Mouse (Mus musculus) left cerebral cortex, adult 6 months (tissue): ENCODE results near the gene Zfp771. TPM values are rescaled to one million over a fixed set of nuclear protein-coding genes. Genes with fewer than 3 reads are reported as not detected.

Source experiments
- long read RNA-seq, 2 experiments: library from polyadenylated mRNA; unstranded; transcript quantifications; one replicate each; pipeline ENCODE4 v2.0.0; 2019 to 2020
- polyA plus RNA-seq: library from polyadenylated mRNA; unstranded; fragments of <200 nt; fragmentation: Nextera tagmentation; gene quantifications from 2 replicates; pipeline ENCODE4 v1.2.3, GENCODE M21; 2021

The Zfp771 gene
- 64.9 and 90.1 TPM in 2 replicates for polyA plus RNA-seq
- long read RNA-seq, experiment 1, transcript Zfp771-201 (3 exons, 1,484 nt), result major isoform, 278 of 339 reads
- long read RNA-seq, experiment 1, partial matches to known transcripts, result 6 of 339 reads
- long read RNA-seq, experiment 1, other reads (novel, unspliced or antisense), result 55 of 339 reads
- long read RNA-seq, experiment 2, transcript Zfp771-201 (3 exons, 1,484 nt), result major isoform, 81 of 110 reads
- long read RNA-seq, experiment 2, partial matches to known transcripts, result 15 of 110 reads
- long read RNA-seq, experiment 2, other reads (novel, unspliced or antisense), result 14 of 110 reads

DNA sequence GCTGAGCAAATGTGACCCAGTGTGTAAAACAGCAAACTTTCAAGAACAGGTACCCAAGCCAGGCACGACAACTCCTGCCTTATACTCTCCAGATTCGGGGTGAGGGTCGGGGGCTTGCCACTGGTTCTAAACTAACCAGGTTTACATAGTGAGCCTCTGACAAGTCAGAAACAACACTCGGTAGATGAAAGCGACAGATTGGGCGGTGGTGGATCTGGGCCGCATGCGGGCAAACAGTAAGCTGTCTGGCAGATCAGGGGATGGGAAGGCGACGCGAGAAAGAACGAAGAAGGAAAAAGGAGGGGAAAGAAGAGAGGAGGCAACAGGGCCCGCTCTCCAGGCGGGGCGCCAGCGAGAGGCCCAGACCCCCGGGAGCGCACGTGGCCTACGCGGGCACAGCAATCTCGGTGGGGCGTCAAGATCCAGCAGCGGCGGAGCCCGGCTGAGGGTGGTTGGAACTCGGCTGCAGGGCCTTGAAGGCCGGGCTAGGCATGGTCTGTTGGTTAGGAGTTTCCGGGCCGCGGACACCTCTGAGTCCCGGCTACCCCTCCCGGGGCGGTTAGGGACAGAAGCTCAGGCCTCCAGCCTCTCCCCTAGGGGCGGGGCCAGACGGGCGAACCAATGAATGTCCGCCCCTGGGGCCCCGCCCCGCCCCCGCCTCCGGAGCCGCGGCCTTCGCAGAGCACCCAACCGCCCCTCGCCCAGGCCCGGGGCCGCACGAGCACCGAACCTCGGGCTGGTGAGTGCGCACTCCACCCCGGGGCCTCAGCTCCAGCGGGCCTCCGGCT, at the start of gene Zfp771:
Gene Zfp771, plus strand, starts transcription at position 405 of the 788 bp plus-strand sequence.

DNA sequence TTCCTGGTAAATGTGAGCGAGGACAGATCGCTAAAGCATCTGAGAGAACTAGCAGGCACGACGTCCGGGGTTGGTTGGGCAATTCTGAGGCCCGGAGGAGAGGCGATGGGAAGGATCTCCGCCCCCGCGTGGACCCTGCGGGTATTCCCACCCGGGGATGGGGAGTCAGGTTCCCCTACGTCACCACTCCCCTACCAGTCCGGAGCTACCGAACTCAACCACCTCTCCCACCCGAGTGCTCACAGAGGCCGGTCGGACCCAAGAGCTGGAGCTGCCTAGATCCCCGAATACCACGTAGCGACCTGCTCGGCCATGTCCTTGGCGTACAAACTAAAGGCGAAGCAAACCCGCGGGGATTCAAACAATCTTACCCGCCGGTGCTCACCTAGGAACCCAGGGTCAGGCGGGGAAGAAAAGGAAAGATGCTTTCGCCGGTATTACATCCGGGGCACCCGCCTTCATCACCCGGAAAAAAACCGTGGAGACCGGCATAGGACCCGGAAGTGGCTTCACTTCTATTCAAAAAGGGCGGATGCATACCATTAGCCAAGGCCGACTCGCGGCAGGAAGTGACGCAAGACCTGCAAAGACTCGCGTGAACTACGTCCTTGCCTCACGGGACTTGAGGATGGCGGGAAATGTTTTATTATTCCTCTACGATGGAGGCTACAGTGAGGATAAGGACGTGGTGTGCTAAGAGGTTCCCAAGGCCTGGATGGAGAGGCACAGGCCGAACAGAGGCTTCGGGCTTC, 48.4 kb upstream of the Zfp771 start, which contains the start of gene Cd2bp2:
Gene Cd2bp2, minus strand, starts transcription at position 507 of the 752 bp plus-strand sequence.

DNA sequence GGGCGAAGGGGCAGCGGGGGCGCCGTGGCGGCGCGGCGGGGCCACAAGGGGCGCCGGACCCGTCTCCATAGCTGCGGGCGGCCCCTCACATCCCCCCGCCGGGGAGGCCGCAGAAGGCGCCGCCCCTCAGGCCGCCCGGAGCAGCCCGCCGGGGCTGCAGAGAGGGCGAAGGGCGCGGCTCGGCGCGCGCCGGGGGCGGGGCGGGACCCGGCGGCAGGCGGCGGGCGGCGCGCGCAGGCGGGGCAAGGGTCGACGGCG, 35.9 kb upstream of the Zfp771 start, which contains the start of gene Tbc1d10b:
Gene Tbc1d10b, minus strand, starts transcription at position 174 of the 258 bp plus-strand sequence.

DNA sequence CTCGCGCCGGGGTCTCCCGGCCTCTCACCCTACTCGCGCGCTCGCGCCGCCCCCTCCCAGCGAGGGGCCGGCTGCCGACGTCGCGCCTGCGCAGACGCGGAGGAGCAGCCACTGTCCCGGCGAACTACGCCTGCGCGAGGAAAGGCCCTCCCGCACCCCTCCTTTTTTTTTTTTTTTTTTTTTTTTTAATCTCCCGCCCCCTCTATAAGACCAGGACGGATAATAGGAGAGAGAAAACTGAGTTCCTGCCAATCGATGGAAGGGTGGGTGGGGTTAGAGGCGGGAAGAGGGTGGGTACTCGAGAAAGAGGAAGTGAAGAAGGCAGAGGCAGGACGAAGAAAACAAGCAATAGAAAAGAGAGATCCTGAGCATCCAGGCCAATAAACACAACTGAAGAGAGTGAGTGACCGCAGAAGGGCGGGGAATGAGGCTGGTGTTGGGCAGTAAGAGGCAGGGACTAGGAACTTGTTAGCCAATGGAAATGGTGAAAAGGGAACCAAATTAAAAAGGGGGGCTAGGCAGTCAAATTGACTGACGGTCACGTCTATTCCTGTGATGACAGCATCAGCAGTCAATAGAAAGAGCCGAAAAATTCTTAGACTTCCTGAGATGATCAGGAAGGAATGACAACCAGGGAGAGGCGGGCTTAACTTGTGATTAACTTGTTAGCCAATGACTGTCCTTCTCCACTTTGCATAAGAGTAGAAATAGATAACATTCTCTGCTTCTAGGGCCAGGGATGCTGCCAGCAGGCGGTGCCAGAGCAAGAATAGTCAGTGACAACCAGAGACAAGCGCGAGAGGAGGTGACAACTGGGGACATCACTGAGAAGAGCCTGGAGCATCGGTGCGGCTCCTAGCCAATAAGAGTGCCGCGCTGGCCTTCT, 35.3 kb upstream of the Zfp771 start, which contains the start of gene Mylpf:
Gene Mylpf, plus strand, starts transcription at position 338 of the 886 bp plus-strand sequence.

DNA sequence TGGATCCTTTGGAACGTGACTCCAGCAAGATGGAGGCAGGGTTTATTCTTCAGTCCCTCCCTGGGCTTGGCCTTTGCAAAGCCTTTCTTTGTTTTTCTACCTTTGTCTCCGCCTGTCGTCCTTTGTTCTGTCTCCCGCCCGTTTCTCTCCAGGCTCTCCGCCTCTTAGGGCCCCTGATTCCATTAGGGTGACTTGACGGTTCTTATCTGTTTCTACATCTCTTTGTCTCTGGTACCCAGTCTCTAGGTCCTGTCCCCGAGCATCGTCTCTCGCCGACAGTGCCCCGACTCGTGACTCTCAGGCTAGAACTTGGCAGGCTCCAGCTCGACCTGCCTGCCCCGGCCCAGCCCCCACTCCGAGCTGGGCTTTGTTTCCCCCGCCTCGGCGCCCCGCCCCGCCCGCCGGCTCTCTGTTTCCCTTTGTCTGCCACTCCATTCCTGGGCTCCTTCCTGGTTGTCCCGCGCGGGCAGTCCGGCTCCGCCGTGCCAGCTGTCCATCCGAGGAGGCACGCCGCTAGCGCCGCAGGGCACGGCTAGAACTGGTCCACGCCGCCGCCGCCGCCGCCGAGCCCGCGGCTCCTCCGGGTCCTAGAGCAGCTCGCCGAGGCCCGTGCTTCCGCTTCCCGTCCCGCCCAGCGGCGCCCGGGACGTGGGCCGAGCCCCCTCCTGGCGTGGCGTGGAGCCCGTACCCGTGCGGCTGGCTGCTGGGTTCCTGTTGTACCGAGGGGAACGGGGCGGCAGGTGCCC, 11.3 kb upstream of the Zfp771 start, which contains the start of the genes Zfp553 and Sept1:
Gene Zfp553, plus strand, starts transcription at position 440 of the 746 bp plus-strand sequence.
Gene Sept1, minus strand, starts transcription at position 509 of the 746 bp plus-strand sequence.

DNA sequence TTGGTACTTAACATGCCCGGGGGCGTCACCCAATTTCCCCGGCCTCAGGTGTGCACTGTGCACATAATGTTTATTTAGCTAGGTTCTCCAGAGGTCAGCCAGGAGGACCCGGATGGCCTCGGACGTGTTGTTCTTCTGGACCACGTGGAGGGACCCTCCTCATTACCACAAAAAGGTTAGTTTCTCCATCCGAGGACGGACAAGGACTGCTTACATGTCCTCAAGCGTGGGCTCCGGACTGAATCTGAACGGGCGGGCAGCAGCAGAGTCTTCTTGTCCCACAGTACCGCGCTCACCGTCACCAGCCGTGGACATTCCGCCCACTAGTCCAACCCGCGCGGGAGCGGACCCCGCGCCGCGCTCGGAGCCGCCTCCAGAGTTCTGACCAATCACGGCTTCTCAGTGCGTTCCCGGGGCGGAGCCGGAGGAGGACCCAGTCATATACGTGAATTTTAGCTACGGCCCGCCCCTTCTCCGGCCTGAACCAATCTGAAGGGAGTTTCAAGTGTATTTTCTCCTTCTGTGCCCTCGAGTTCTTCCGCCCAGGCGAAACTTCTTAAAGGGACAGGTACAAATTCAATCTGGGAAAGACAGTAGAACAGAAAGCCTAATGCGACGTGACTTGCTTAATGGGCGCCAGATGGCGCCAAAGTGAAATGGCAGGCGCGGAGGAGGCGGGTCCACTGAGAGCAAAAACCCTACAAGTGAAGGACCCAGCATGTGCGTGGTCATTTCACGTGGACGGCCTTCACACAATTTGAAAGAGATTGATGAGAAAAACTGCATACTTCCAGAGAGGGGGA, 16.4 kb downstream of the Zfp771 start, which contains the start of gene Dctpp1:
Gene Dctpp1, minus strand, starts transcription at position 401 of the 803 bp plus-strand sequence.

DNA sequence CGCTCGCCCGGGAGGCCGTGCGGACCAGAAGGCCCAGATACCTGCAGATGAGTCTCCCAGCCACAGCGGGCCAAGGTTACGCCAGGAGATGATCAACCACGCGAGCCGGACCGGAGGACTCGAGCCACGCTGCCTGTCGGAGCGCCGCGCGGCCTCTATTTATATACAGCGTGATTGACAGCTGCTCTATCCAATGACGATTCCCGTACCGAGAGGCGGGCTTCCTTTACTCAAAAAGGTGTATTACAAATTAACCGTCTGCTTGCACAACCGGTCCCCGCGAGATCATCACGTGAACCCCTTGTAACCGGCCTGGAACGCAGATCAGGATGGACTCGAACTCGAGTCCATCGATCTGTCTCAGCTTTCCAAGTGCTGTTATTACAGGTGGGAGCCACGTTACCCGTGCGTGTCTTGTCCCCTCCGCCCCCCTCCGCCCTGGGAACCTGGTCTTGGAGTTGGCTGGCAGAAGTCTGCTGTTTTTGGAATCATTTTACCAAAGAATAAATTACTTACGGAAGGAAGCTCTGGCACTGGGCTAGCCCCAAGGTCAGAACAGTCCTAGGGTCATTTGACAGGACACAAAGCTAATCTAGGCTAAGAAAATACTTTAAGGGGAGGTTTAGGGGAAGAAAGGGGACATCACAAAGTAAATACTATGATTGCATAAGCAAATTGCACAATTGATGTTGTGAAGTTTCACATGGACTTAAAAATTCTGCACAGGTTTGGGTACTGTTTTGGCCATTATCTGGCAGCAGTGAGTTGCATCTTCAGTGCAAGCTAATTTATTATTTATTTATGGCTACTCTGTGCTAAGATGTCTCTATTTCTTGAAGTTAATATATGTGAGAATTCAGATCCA, 30.1 kb downstream of the Zfp771 start, which contains the start of gene Sephs2:
Gene Sephs2, minus strand, starts transcription at position 131 of the 865 bp plus-strand sequence.

DNA sequence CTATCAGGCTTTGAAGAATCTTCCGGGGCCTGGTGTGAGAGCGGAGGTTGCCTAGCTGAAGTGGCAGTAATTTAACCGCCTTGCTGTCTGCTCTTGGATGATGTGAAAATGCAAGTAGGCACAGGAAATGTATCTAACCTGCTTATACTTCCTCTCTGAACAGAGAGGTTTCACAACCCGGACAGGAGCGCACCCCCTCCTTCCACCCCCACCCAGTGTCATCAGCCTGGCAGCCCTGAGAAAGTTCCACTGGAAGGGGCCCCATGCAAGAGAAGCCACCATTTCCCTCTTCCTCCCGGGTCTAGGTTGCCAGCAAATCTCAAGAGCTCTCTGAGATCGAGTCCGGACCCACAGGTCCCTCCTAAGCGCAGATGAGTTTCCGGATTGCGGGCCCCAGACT, 52.0 kb downstream of the Zfp771 start, which contains the start of gene Itgal:
Gene Itgal, plus strand, starts transcription at position 163 of the 400 bp plus-strand sequence.

Other genes starting within 250 kb of the Zfp771 start
- 3.3 and 3.4 TPM in 2 replicates for gene Mvp, start 229.7 kb upstream of the Zfp771 start, polyA plus RNA-seq
- 0.64 TPM in 1 of 2 replicates, not detected in the other for gene Pagr1b, start 227.8 kb upstream of the Zfp771 start, polyA plus RNA-seq
- gene Pagr1a, start 226.9 kb upstream of the Zfp771 start, polyA plus RNA-seq, result 3.0 and 33.4 TPM in 2 replicates
- gene Gm42742, start 223.2 kb upstream of the Zfp771 start, polyA plus RNA-seq, result 19.0 and 44.2 TPM in 2 replicates
- gene Prrt2, start 223.1 kb upstream of the Zfp771 start, polyA plus RNA-seq, result 86.8 and 193 TPM in 2 replicates
- 6.6 and 36.1 TPM in 2 replicates for gene Maz, start 217.2 kb upstream of the Zfp771 start, polyA plus RNA-seq
- gene Kif22, start 201.8 kb upstream of the Zfp771 start, polyA plus RNA-seq, result 18.0 and 24.4 TPM in 2 replicates
- gene Zg16, start 156.9 kb upstream of the Zfp771 start, polyA plus RNA-seq, result not detected in 2 replicates
- 1.2 and 2.1 TPM in 2 replicates for gene AI467606, start 152.9 kb upstream of the Zfp771 start, polyA plus RNA-seq
- gene Qprt, start 122.0 kb upstream of the Zfp771 start, polyA plus RNA-seq, result 0.47 and 0.55 TPM in 2 replicates
- not detected in 2 replicates for gene Spn, start 106.5 kb upstream of the Zfp771 start, polyA plus RNA-seq
- 37.9 and 38.1 TPM in 2 replicates for gene Cd2bp2, start 48.2 kb upstream of the Zfp771 start, polyA plus RNA-seq
- 7.9 and 14.4 TPM in 2 replicates for gene Tbc1d10b, start 35.8 kb upstream of the Zfp771 start, polyA plus RNA-seq
- 5.7 and 6.5 TPM in 2 replicates for gene Mylpf, start 35.4 kb upstream of the Zfp771 start, polyA plus RNA-seq
- gene Zfp553, start 11.2 kb upstream of the Zfp771 start, polyA plus RNA-seq, result 12.5 and 13.0 TPM in 2 replicates
- 1.8 and 3.0 TPM in 2 replicates for gene Sept1, start 11.1 kb upstream of the Zfp771 start, polyA plus RNA-seq
- gene Dctpp1, start 16.4 kb downstream of the Zfp771 start, polyA plus RNA-seq, result 79.8 and 81.4 TPM in 2 replicates
- gene Sephs2, start 29.8 kb downstream of the Zfp771 start, polyA plus RNA-seq, result 42.8 and 64.6 TPM in 2 replicates
- gene Itgal, start 52.0 kb downstream of the Zfp771 start, polyA plus RNA-seq, result 0.32 and 0.35 TPM in 2 replicates
- gene Zfp768, start 101.3 kb downstream of the Zfp771 start, polyA plus RNA-seq, result 2.6 and 2.7 TPM in 2 replicates
- gene Zfp747, start 131.8 kb downstream of the Zfp771 start, polyA plus RNA-seq, result 3.3 TPM in 2 replicates
- 1.3 and 2.6 TPM in 2 replicates for gene 9130019O22Rik, start 142.9 kb downstream of the Zfp771 start, polyA plus RNA-seq
- 3.3 and 4.6 TPM in 2 replicates for gene E430018J23Rik, start 149.4 kb downstream of the Zfp771 start, polyA plus RNA-seq
- gene Zfp764, start 162.5 kb downstream of the Zfp771 start, polyA plus RNA-seq, result 2.5 and 3.2 TPM in 2 replicates
- gene Zfp688, start 177.8 kb downstream of the Zfp771 start, polyA plus RNA-seq, result 26.3 and 38.5 TPM in 2 replicates
- 2.5 and 2.9 TPM in 2 replicates for gene Zfp689, start 204.9 kb downstream of the Zfp771 start, polyA plus RNA-seq
- gene Prr14, start 215.3 kb downstream of the Zfp771 start, polyA plus RNA-seq, result 8.4 and 20.3 TPM in 2 replicates
- gene Fbrs, start 234.9 kb downstream of the Zfp771 start, polyA plus RNA-seq, result 2.8 and 8.4 TPM in 2 replicates